Mouse (Mus musculus): Measurements from ENCODE around the gene Kpna7.
"Not testable (repeated sequence)": the region's sequence is repeated elsewhere in the genome, so short reads cannot be mapped to it uniquely, and the experiment has no call there.

Kpna7 gene

GRCm38 (mm10) chr5:145102706-145103105 lies 18.9 kb upstream of the Kpna7 start:
- no peak for DNase-seq (ENCODE audit: low spot score in 2 of 2)

DNA sequence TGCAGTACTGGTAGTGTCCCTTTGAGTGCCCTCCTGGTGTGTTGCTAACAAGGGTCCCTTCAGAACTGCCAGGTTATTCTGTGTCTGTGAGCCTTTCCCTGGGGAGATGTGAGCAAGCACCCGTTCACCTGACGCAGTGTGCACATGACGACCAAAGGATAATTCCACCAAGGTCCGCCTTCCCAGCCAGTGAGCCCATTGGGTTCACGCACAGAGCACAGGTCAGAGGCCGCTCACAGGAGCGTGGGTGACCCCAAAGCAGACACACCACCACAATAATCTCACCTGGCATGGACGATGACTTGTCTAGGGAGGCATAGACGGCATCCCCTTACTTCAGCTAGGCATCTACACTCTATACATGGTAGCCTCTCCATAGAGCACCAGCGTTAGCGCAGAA lies 17.6 kb upstream of the Kpna7 start:
- DNase-seq (ENCODE audit: low spot score in 2 of 2) = not testable (repeated sequence)

DNA sequence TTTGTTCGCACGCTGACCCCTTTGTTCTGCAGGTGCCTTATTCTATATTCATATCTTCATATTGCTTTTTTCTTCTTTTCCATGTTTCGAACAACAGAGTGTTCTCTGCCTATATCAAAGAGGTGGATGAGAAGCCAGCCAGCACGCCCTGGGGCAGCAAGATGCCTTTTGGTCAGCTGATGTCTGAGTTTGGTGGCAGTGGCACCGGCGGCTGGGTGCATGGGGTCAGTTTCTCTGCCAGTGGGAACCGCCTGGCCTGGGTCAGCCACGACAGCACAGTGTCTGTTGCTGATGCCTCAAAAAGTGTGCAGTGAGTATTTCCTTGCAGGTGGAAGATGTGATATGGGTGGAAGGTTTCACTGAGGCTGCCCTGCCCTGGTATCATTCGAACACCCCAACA lies 17.1 kb upstream of the Kpna7 start:
- no peak for DNase-seq (ENCODE audit: low spot score in 2 of 2)

DNA sequence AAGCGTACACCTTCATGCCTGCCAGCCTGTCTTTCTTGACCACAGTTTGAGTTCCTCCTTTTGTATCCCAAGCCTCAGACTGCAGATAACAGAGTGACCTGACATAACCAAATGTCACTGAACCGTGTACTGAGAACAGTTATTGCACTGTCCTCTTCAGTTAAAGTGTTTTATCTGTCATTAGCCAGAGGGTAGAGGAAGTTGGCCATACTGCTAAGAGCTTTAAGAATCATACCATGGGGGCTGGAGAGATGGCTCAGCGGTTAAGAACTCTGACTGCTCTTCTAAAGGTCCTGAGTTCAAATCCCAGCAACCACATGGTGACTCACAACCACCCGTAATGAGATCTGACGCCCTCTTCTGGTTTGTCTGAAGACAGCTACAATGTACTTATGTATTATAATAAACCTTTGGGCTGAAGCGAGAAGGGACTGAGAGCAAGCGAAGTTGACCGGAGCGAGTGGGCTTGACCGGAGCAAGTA lies 14.6 kb upstream of the Kpna7 start:
- DNase-seq (ENCODE audit: low spot score in 2 of 2) = no peak

GRCm38 (mm10) chr5:145096195-145096594 lies 12.4 kb upstream of the Kpna7 start:
- DNase-seq (ENCODE audit: low spot score in 2 of 2) = no peak

- no peak for DNase-seq (ENCODE audit: low spot score in 2 of 2)
Measured at GRCm38 (mm10) chr5:145089878-145090277, 6.0 kb upstream of the Kpna7 start.

- no peak for DNase-seq (ENCODE audit: low spot score in 2 of 2)
Measured at GRCm38 (mm10) chr5:145088186-145088585, 4.4 kb upstream of the Kpna7 start.

DNA sequence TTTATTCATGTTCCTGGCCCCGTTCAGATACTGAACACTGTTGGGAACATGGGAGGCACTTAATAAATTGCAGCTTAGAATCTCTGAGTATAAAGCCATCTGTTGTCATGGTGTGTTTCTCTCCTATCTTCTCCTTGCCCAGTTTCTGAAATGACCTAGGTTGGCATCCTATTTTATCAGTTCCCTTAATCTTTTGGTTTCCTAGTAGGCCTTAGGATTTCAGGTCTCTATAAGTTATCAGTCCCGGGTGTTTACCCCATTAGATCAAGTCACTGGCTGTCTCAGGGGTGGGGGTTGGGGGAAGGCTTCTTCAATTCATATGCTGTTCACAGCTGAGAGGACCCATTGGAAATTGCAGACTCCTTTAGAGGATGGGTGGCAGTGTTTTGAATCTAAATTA lies 992 bp upstream of the Kpna7 start:
- DNase-seq (ENCODE audit: low spot score in 2 of 2) = no peak

DNA sequence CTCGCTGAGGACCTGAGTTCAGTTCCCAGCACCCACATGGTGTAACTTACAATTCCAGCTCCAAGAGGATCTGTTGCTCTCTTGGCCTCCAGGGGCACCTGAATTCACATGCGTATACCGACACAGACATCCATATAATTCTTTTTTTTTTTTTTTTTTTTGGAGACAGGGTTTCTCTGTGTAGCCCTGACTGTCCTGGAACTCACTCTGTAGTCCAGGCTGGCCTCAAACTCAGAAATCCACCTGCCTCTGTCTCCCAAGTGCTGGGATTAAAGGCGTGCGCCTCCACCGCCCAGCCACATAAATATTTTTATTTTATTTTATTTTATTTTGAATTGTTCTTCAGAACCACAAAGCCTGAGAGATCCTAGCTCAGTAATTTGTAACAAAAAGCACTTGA lies 629 bp downstream of the Kpna7 start:
- DNase-seq (ENCODE audit: low spot score in 2 of 2) = not testable (repeated sequence)

- no peak for DNase-seq (ENCODE audit: low spot score in 2 of 2)
Measured at GRCm38 (mm10) chr5:145081866-145082613, 1.8 kb downstream of the Kpna7 start.

- no peak for DNase-seq (ENCODE audit: low spot score in 2 of 2)
Measured at GRCm38 (mm10) chr5:145075081-145075480, 8.7 kb downstream of the Kpna7 start.

GRCm38 (mm10) chr5:145071342-145071741 lies 12.5 kb downstream of the Kpna7 start:
- no peak for DNase-seq (ENCODE audit: low spot score in 2 of 2)

- DNase-seq (ENCODE audit: low spot score in 2 of 2) = peak; percentile 55 to 76
Measured at GRCm38 (mm10) chr5:145069707-145070106, 14.1 kb downstream of the Kpna7 start.

- DNase-seq (ENCODE audit: low spot score in 2 of 2) = no peak
Measured at GRCm38 (mm10) chr5:145068863-145069262, 15.0 kb downstream of the Kpna7 start.

- no peak for DNase-seq (ENCODE audit: low spot score in 2 of 2)
Measured at GRCm38 (mm10) chr5:145064765-145065340, 19.0 kb downstream of the Kpna7 start.

GRCm38 (mm10) chr5:145059524-145059923 lies 24.3 kb downstream of the Kpna7 start:
- DNase-seq (ENCODE audit: low spot score in 2 of 2) = no peak

DNA sequence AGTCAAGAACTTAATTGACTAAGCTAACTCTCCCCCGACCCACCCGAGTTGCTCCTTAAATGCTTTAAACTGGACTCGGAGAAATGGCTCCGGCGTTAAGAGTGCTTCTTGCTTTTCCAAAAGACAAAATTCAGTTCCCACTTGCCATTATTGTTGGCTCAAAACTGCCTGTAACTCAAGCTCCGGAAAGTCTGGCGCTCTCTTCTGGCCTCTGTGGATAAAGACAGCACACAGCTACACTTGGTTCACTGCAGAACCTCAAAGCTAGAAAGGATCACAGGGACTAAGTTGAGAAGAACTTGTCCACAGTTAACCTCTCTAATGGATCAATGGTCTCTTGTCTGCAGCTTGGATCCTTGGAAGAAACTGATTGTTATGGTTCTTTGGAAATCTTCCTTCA lies 25.1 kb downstream of the Kpna7 start:
- no peak for DNase-seq (ENCODE audit: low spot score in 2 of 2)

GRCm38 (mm10) chr5:145057907-145058306 lies 25.9 kb downstream of the Kpna7 start:
- DNase-seq (ENCODE audit: low spot score in 2 of 2) = no peak

GRCm38 (mm10) chr5:145054187-145054586 lies 29.6 kb downstream of the Kpna7 start:
- not testable (repeated sequence) for DNase-seq (ENCODE audit: low spot score in 2 of 2)

DNA sequence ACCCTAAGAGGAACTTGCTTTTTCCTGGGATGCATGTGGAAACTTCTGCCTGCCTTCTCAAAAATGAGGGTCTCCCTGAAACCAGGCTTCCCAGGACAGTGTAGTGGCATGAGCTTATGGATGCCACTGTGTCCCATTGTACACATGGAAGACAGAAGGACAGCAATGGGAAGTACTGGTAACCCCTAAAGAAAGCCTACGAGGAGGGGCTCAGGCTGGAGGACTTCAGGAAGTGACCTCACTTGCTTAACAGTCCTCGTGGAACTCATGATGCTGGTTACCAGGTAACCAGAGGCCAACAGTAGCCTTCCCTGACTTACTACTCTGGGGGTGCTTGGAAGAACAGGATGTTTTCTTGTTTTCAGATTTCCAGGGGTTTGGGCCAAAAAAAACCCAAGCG lies 41.1 kb downstream of the Kpna7 start, which contains the start of gene 1700018F24Rik:
Gene 1700018F24Rik, plus strand, starts transcription at position 301 of the 400 bp plus-strand sequence.
- not testable (repeated sequence) for DNase-seq (ENCODE audit: low spot score in 2 of 2)

DNA sequence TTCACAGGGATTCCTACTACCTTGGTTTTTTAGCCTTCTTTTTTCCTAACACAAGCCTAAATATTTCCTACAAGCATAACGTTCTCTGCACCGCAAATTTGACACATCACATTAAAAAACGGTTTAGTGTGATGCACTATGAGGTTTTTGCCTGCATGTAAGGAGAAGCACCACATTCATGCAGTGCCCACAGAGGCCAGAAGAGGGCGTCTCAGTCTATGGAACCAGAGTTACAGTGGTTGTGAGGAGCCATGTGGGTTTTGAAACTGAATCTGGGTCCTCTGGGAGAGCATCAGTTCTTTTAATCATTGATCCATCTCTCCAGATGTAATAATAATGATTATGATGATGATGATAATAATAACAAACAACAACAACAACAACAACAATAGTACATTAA lies 42.2 kb downstream of the Kpna7 start:
- peak in 1 of 2 experiments; percentile 13 for DNase-seq (ENCODE audit: low spot score in 2 of 2)

DNA sequence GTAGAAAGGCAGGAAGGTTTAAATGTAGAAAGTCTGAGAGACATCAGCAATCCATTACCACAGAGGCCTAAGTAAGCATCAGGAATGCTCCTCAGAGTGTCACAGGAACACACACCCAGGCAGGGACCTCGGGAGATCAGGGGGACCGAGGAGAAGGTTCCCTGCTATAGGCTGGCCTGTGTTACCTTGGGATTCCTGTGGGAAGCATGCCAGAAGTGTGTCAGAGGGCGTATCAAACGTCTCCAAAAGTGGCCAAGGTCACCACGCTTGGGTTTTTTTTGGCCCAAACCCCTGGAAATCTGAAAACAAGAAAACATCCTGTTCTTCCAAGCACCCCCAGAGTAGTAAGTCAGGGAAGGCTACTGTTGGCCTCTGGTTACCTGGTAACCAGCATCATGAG lies 51.4 kb downstream of the Kpna7 start, which contains the start of gene Gm4871:
Gene Gm4871, minus strand, starts transcription at position 364 of the 400 bp plus-strand sequence.
- not testable (repeated sequence) for DNase-seq (ENCODE audit: low spot score in 2 of 2)

DNA sequence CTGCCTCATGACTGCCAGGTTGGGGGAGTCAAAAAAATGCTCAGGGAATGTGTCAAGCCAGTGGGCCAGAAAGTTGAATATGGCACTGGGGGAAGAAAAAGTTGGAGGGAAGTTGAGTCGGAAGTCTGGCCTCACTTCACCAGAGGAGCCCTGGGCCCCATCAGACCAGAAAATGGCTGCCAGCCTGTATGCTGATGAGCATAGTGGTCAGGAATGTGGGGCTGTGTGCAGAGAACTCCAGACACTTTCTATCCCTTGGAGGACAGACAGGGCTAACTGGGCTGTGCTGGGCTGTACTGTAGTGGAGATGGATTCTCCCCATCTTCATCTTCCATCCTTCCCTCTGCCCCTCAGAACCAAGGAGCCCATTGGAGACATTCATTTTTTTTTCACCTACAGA lies 53.4 kb downstream of the Kpna7 start:
- not testable (repeated sequence) for DNase-seq (ENCODE audit: low spot score in 2 of 2)
